Mouse (Mus musculus): ENCODE data around the gene Setdb1.

- TF ChIP-seq POLR2A (IDR thresholded peaks at IDR 0.05; ENCODE audit: insufficient read depth, low read depth, low read length): no peak
- no peak for TF ChIP-seq CTCF (IDR thresholded peaks at IDR 0.05; ENCODE audit: insufficient read depth, low read depth, low read length)
Measured at GRCm38 (mm10) chr3:95294718-95295117, 62.3 kb downstream of the Setdb1 start.

Measured in olfactory bulb, adult 2 months (tissue).